Mouse (Mus musculus) liver, embryonic 14.5 days (tissue): ENCODE data around the gene Hadh.

Experiments
- CTCF ChIP-seq: IDR thresholded peaks from 2 replicates; pipeline ENCODE4 v1.5.1; 2016; ENCODE audit warnings: antibody characterized with exemption, low read depth, control low read depth
- EP300 ChIP-seq: IDR thresholded peaks from 2 replicates; pipeline ENCODE4 v1.6.1; 2016; ENCODE audit warnings: antibody characterized with exemption, low read depth

- TF ChIP-seq EP300 (no peak), CTCF (no peak)
Observed at GRCm38 (mm10) chr3:131271559-131272373, at the start of gene Hadh.
